Mouse (Mus musculus) forebrain, postnatal 0 days (tissue): ENCODE measurements around the gene Pak1. TPM values are rescaled to one million over a fixed set of nuclear protein-coding genes. Genes with fewer than 3 reads are reported as not detected.
A peak's percentile ranks its signal among the peaks of the same experiment; 100 is the strongest.

Source experiments
- ATAC-seq: fragments of 200-750 bp; cut with Nextera tagmentation; 2 replicates; pipeline ENCODE4 v1.8.0; 2017; ENCODE audit warnings: mild to moderate bottlenecking, moderate library complexity
- DNase-seq: peaks from one replicate; pipeline ENCODE4 v3.0.0-alpha.2; 2015
- H3K27ac ChIP-seq: fragments of 300-500 bp; sonication (generic); 2 replicates; pipeline ENCODE4 v1.5.1; 2014; ENCODE audit warnings: low read depth, mild to moderate bottlenecking, antibody characterized with exemption, low read length, moderate library complexity, mixed read lengths
- H3K27me3 ChIP-seq: fragments of 300-500 bp; sonication (generic); 2 replicates; pipeline ENCODE4 v1.6.1; 2014; ENCODE audit warnings: mild to moderate bottlenecking, low read length, mixed read lengths; ENCODE audit not compliant: insufficient read depth
- H3K36me3 ChIP-seq: fragments of 300-500 bp; sonication (generic); 2 replicates; pipeline ENCODE4 v1.6.1; 2014; ENCODE audit warnings: mild to moderate bottlenecking, moderate library complexity; ENCODE audit not compliant: insufficient read depth
- H3K4me1 ChIP-seq: fragments of 300-500 bp; sonication (generic); 2 replicates; pipeline ENCODE4 v1.6.1; 2014; ENCODE audit warnings: antibody characterized with exemption; ENCODE audit not compliant: insufficient read depth
- H3K4me2 ChIP-seq: fragments of 300-500 bp; sonication (generic); 2 replicates; pipeline ENCODE4 v1.6.1; 2014; ENCODE audit warnings: low read depth, mild to moderate bottlenecking, moderate library complexity
- H3K4me3 ChIP-seq: fragments of 300-500 bp; sonication (generic); 2 replicates; pipeline ENCODE4 v1.5.1; 2014; ENCODE audit warnings: low read depth, low read length, mixed read lengths
- H3K9ac ChIP-seq: fragments of 300-500 bp; sonication (generic); 2 replicates; pipeline ENCODE4 v1.6.1; 2014; ENCODE audit warnings: mild to moderate bottlenecking
- H3K9me3 ChIP-seq: fragments of 300-500 bp; sonication (generic); 2 replicates; pipeline ENCODE4 v1.6.1; 2016; ENCODE audit warnings: low read length
- CTCF ChIP-seq: sonication (generic); IDR thresholded peaks from 2 replicates; pipeline ENCODE4 v1.5.1; 2016; ENCODE audit warnings: antibody characterized with exemption, control low read depth, low read depth
- WGBS: fragments of 180-500 bp; shearing (Covaris S2); extraction: QIAGEN DNeasy Blood & Tissue Kit; methylation state at CpG from one replicate; pipeline ENCODE4 v1.1.7; 2014; 5-methylcytosine and 5-hydroxymethylcytosine counted together
- polyA plus RNA-seq: library from polyadenylated mRNA; unstranded; fragments of >200 nt; fragmentation: Nextera tagmentation; extraction: Ambion mirVana; gene quantifications from 2 replicates; pipeline ENCODE4 v1.2.1, GENCODE M21; 2015
- total RNA-seq: library from RNA; depleted of rRNA; stranded (reverse); fragments of >200 nt; gene quantifications from 2 replicates; pipeline ENCODE4 v1.2.3, GENCODE M21; 2014

Gene Pak1
- total and polyA plus RNA-seq, 2 experiments from 2014 or later = 135 to 186 TPM

GRCm38 (mm10) chr7:97873317-97873716 lies 85.0 kb downstream of the Pak1 start:
- Histone ChIP-seq H3K27me3 (no peaks in the 10 kb centered on the region), H3K4me1 (no peaks in the 10 kb centered on the region), H3K36me3 (no peaks in the 10 kb centered on the region; the same call in 1 of the 2 replicates), H3K4me3 (no peak overlapping the region), H3K9me3 (no peaks in the 10 kb centered on the region), H3K4me2 (no peak overlapping the region), H3K9ac (no peak overlapping the region), H3K27ac (no peak overlapping the region)
- ATAC-seq (no peak), DNase-seq (no peak)
- TF ChIP-seq CTCF = no peak

- TF ChIP-seq CTCF = no peak
These were observed 89.7 kb downstream of the Pak1 start for GRCm38 (mm10) chr7:97877846-97878538.

GRCm38 (mm10) chr7:97911646-97912045 lies 123.3 kb downstream of the Pak1 start:
- no peak overlapping the region for H3K9ac ChIP-seq
- DNase-seq (no peak), ATAC-seq (no peak)
- peaks cover 28% of the 10 kb centered on the region for H3K36me3 ChIP-seq
- TF ChIP-seq CTCF = no peak
- no peak overlapping the region for H3K4me2 ChIP-seq
- H3K9me3 ChIP-seq = no peaks in the 10 kb centered on the region
- WGBS = 86% methylated on average over 3 of the region's 3 CpGs
- H3K4me1 ChIP-seq = no peaks in the 10 kb centered on the region
- H3K27me3 ChIP-seq = no peaks in the 10 kb centered on the region
- H3K27ac ChIP-seq = no peak overlapping the region
- H3K4me3 ChIP-seq = no peak overlapping the region

More at GRCm38 (mm10) chr7:97877846-97878538, 89.7 kb downstream of the Pak1 start:
- DNase-seq (no peak), ATAC-seq (no peak)
- no peak overlapping the region for H3K4me3 ChIP-seq
- WGBS = 89% methylated on average over 7 of the region's 7 CpGs
- H3K36me3 ChIP-seq = no peaks in the 10 kb centered on the region
- H3K27ac ChIP-seq = no peak overlapping the region
- no peaks in the 10 kb centered on the region for H3K4me1 ChIP-seq
- no peak overlapping the region for H3K9ac ChIP-seq
- H3K9me3 ChIP-seq = no peaks in the 10 kb centered on the region
- no peak overlapping the region for H3K4me2 ChIP-seq
- H3K27me3 ChIP-seq = no peaks in the 10 kb centered on the region

GRCm38 (mm10) chr7:97914833-97915516 lies 126.6 kb downstream of the Pak1 start:
- Histone ChIP-seq H3K27ac (no peak overlapping the region), H3K9me3 (no peaks in the 10 kb centered on the region), H3K9ac (no peak overlapping the region), H3K4me2 (no peak overlapping the region), H3K36me3 (peaks cover 18% of the 10 kb centered on the region), H3K4me3 (no peak overlapping the region), H3K27me3 (no peaks in the 10 kb centered on the region), H3K4me1 (no peaks in the 10 kb centered on the region)
- WGBS = 42% methylated on average over 2 of the region's 2 CpGs
- DNase-seq = peak; percentile 86
- no peak for TF ChIP-seq CTCF
- ATAC-seq = peak; percentile 85

GRCm38 (mm10) chr7:97919742-97920141 lies 131.4 kb downstream of the Pak1 start, which contains the start of gene Gdpd4:
Gdpd4 (plus strand) TSS chr7:97919955.
- Histone ChIP-seq H3K9me3 (no peaks in the 10 kb centered on the region), H3K4me1 (no peaks in the 10 kb centered on the region), H3K27me3 (no peaks in the 10 kb centered on the region), H3K4me2 (no peak within 1 kb of the TSS), H3K27ac (no peak within 1 kb of the TSS), H3K36me3 (no peaks in the 10 kb centered on the region), H3K9ac (no peak within 1 kb of the TSS), H3K4me3 (no peak within 1 kb of the TSS)
- no peak for TF ChIP-seq CTCF
- DNase-seq = no peak
- 85% methylated on average over 12 of the region's 12 CpGs for WGBS
- ATAC-seq = no peak

- no peak for TF ChIP-seq CTCF
- Histone ChIP-seq H3K4me3 (no peak overlapping the region), H3K27me3 (no peaks in the 10 kb centered on the region), H3K4me2 (no peak overlapping the region), H3K9ac (no peak overlapping the region), H3K27ac (no peak overlapping the region), H3K9me3 (no peaks in the 10 kb centered on the region), H3K36me3 (no peaks in the 10 kb centered on the region), H3K4me1 (no peaks in the 10 kb centered on the region)
- ATAC-seq (no peak), DNase-seq (peak; percentile 46)
- WGBS = 48% methylated on average over 1 of the region's 1 CpGs
These were observed 137.5 kb downstream of the Pak1 start for GRCm38 (mm10) chr7:97925819-97926218.

- 89% methylated on average over 5 of the region's 5 CpGs for WGBS
- Histone ChIP-seq H3K9ac (no peak overlapping the region), H3K9me3 (no peaks in the 10 kb centered on the region), H3K4me1 (no peaks in the 10 kb centered on the region), H3K4me3 (no peak overlapping the region), H3K27me3 (no peaks in the 10 kb centered on the region), H3K4me2 (no peak overlapping the region), H3K36me3 (no peaks in the 10 kb centered on the region), H3K27ac (no peak overlapping the region)
- no peak for TF ChIP-seq CTCF
- no peak for ATAC-seq
- DNase-seq = no peak
These were observed 138.6 kb downstream of the Pak1 start for GRCm38 (mm10) chr7:97926978-97927377.
